Mouse (Mus musculus) NIH3T3 (cell line): ENCODE data around the gene Chek2.
A peak's percentile ranks its signal among the peaks of the same experiment; 100 is the strongest.
"Not testable (repeated sequence)": the region's sequence is repeated elsewhere in the genome, so short reads cannot be mapped to it uniquely, and the experiment has no call there.

Experiments used
- DNase-seq: peaks from one replicate; pipeline ENCODE4 v3.0.0-alpha.2; 2012; ENCODE audit warnings: low read depth

The Chek2 gene

GRCm38 (mm10) chr5:110839038-110839677 lies 621 bp upstream of the Chek2 start:
- no peak for DNase-seq

GRCm38 (mm10) chr5:110840465-110840864 lies 686 bp downstream of the Chek2 start:
- peak; percentile 78 for DNase-seq

GRCm38 (mm10) chr5:110841046-110841862 lies 1.5 kb downstream of the Chek2 start:
- DNase-seq: no peak

- no peak for DNase-seq
Observed at GRCm38 (mm10) chr5:110852990-110853389, 13.2 kb downstream of the Chek2 start.

- no peak for DNase-seq
Observed at GRCm38 (mm10) chr5:110857091-110857490, 17.3 kb downstream of the Chek2 start.

- DNase-seq: peak; percentile 82
Observed at GRCm38 (mm10) chr5:110859013-110859650, 19.4 kb downstream of the Chek2 start.

- DNase-seq: no peak
Observed at GRCm38 (mm10) chr5:110860445-110860844, 20.7 kb downstream of the Chek2 start.

GRCm38 (mm10) chr5:110868460-110868859 lies 28.7 kb downstream of the Chek2 start:
- DNase-seq: no peak

GRCm38 (mm10) chr5:110869242-110869669 lies 29.5 kb downstream of the Chek2 start:
- DNase-seq: peak; percentile 66

GRCm38 (mm10) chr5:110873160-110873559 lies 33.4 kb downstream of the Chek2 start:
- no peak for DNase-seq

- peak; percentile 83 for DNase-seq
Observed at GRCm38 (mm10) chr5:110874711-110875110, 34.9 kb downstream of the Chek2 start.

- no peak for DNase-seq
Observed at GRCm38 (mm10) chr5:110875286-110875685, 35.5 kb downstream of the Chek2 start.

GRCm38 (mm10) chr5:110877666-110878505 lies 38.1 kb downstream of the Chek2 start:
- no peak for DNase-seq

- DNase-seq: not testable (repeated sequence)
Observed at GRCm38 (mm10) chr5:110878526-110878925, 38.7 kb downstream of the Chek2 start.

GRCm38 (mm10) chr5:110879042-110879441 lies 39.3 kb downstream of the Chek2 start:
- no peak for DNase-seq

- DNase-seq: peak; percentile 93
Observed at GRCm38 (mm10) chr5:110879584-110880374, 40.0 kb downstream of the Chek2 start, which contains the start of gene Ttc28. Gene Ttc28 (plus strand): TSS chr5:110879803.

- no peak for DNase-seq
Observed at GRCm38 (mm10) chr5:110888596-110888995, 48.8 kb downstream of the Chek2 start.

GRCm38 (mm10) chr5:110889945-110890344 lies 50.2 kb downstream of the Chek2 start:
- DNase-seq: no peak

GRCm38 (mm10) chr5:110890561-110890960 lies 50.8 kb downstream of the Chek2 start:
- DNase-seq: no peak

- DNase-seq: no peak
Observed at GRCm38 (mm10) chr5:110897114-110897788, 57.5 kb downstream of the Chek2 start.
